Mouse (Mus musculus) T-cell, adult 66 days (primary cell): ENCODE measurements around the gene Gng13. TPM values are rescaled to one million over a fixed set of nuclear protein-coding genes. Genes with fewer than 3 reads are reported as not detected.

Source experiments
- total RNA-seq, 2 experiments: library from RNA; stranded (reverse); gene quantifications; 3 replicates in 1 of 2; 4 replicates in 1 of 2; pipeline ENCODE4 v1.2.4; 2023

Gng13 gene
- total RNA-seq = not detected

DNA sequence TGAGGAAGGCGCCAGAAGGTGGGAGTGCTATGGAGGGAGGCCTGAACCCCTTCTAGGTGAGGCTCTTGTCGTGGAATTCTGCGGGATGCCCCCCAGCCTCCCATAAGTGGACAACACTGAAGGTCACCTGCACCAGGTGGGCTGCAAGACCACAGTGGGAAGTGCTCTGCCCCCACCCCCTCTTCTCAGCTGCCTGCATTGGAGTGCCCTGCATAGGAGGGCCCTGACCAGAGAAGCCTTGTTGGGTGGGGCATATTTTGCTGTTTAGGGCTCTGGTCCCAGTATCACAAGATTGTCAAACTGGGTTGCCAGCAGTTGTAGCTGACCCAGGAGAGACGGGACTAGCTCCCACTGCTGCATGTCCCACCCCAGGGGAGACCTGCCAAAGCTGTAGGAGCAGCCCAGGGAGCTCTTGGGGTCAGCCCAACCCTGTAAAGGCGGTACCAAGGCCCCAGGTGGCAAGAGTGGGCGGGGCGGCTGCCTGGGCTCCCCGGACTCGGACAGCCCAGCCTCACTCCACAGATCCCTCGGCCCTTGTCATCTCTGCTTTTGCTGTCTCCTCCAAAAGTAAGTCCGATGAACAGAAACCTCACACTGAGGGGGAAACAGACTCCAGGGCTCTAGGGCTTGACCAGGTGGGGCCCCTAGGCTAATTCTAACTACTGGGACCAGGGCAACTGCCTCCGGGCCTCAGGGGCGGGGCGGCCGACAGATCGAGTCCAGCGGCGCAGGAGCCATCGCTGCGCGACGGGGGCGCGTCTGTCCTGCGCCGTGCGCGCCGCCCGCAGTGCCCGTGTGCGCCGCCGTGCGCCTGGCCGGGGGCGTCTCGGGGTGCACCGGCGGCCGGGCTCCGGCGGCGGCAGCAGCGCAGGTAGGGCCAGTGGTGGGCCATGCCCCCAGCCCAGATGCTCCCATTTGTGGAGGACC is at the start of gene Gng13:
Gene Gng13 (plus strand): TSS at position 461 of the 927 bp plus-strand sequence.

DNA sequence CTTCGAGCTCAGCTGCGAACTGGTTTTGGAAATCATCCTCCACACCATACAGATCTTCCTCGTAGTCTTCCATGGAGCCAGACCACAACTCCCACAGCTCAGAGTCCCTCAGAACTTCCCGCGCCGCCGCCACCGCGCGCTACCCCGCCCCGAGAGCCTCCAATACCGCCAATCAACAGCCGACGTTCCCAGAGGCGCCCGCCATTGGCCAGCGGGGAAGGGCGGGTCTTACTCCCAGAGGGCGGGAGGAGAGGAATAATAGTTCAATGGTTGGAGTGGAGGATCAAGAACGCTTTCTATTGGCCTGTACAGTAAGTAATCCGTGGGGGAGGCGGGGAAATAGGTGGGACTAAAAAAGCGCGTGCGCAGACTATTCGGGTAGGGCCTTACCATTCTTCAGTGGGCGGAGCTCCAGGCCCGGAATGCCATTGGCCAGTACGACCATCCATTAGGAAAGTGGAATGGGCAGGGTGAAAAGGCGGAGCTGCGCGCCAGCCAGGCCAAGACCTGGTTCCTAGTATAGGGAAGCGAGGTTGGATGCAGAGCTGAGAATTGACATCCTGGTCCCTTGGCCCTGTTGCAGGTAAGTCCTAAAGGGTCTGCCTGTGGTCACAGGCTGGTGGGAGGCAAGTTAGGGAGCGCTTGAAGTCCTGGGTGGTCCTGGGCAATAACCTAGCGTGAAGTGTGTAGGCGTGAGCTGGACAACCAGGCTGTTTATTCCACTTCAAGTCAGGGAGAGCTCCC is 10.5 kb downstream of the Gng13 start, which contains the start of the genes Chtf18 and Rpusd1:
Gene Chtf18 (minus strand): TSS at position 155 of the 744 bp plus-strand sequence.
Gene Rpusd1 (plus strand): TSS at position 406 of the 744 bp plus-strand sequence.

DNA sequence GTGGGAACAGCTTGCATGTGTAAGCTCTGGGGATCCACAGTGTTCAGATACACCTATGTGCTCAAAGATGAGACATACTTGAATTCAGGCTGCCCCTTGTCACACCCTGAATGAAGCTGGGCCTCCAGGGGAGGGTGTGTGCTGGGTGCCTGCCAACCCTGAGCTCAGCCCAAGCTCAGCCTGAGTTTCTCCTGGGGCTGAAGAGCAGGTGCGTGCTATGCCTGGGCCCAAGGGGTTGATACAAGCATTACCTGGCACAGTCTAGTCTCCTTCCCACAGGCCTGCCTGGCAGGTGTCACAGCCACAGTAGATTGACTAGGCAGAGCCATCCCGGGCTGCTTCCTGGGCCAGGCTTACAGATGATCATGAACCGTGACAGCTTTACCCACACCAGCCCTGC is 18.8 kb downstream of the Gng13 start, which contains the start of gene Mslnl:
Gene Mslnl (plus strand): TSS at position 298 of the 400 bp plus-strand sequence.

DNA sequence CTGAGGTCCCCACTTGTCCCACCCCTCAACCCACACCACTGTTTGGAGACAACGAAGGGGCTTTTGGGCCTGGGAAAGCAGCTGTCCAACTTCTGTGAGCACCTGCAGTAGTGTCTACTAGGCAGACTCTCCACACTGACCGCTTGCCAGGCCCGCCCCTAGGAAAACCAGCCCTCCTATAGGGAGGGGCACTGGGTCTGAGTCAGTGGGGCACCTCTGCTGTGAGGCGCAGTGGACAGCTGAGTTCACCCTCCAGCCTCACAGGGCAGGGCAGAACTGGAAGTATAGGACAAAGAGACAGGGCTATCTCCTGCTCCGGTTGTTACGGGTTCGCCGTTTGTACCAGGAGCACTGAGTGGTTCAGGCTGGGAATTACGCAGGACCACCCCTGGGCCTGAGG is 37.3 kb downstream of the Gng13 start, which contains the start of gene Msln:
Gene Msln (minus strand): TSS at position 138 of the 400 bp plus-strand sequence.

Other genes with a start within 250 kb of the Gng13 start
- gene Sstr5, start 219.9 kb upstream of the Gng13 start, total RNA-seq = not detected
- gene Sox8, start 146.5 kb upstream of the Gng13 start, total RNA-seq = not detected
- gene Lmf1, start 138.1 kb upstream of the Gng13 start, total RNA-seq = 10 to 100 TPM; 33.2 to 33.4 TPM
- gene Chtf18, start 10.2 kb downstream of the Gng13 start, total RNA-seq = 10 to 100 TPM in 1 of 2 experiments, 1 to 10 TPM in 1; 5.1 to 12.6 TPM
- 1 to 10 TPM; 4.6 to 8.0 TPM for gene Rpusd1, start 10.5 kb downstream of the Gng13 start, total RNA-seq
- under 1 TPM in 1 of 2 experiments, not detected in 1; 0.26 TPM for gene Mslnl, start 18.9 kb downstream of the Gng13 start, total RNA-seq
- gene Msln, start 37.2 kb downstream of the Gng13 start, total RNA-seq = 1 to 10 TPM in 1 of 2 experiments, not detected in 1; 1.1 TPM
- gene Narfl, start 56.6 kb downstream of the Gng13 start, total RNA-seq = 10 to 100 TPM; 25.4 to 27.9 TPM
- 10 to 100 TPM; 22.7 to 27.1 TPM for gene Haghl, start 68.5 kb downstream of the Gng13 start, total RNA-seq
- gene Ccdc78, start 69.4 kb downstream of the Gng13 start, total RNA-seq = not detected
- 10 to 100 TPM; 47.6 to 58.9 TPM for gene Fam173a, start 75.7 kb downstream of the Gng13 start, total RNA-seq
- not detected for gene AC134908.4, start 78.5 kb downstream of the Gng13 start, total RNA-seq
- 10 to 100 TPM; 24.8 to 31.6 TPM for gene Metrn, start 80.0 kb downstream of the Gng13 start, total RNA-seq
- gene Fbxl16, start 91.9 kb downstream of the Gng13 start, total RNA-seq = not detected
- 10 to 100 TPM; 25.3 to 25.7 TPM for gene Wdr24, start 106.5 kb downstream of the Gng13 start, total RNA-seq
- 10 to 100 TPM; 32.3 to 42.2 TPM for gene Jmjd8, start 111.7 kb downstream of the Gng13 start, total RNA-seq
- gene Stub1, start 116.2 kb downstream of the Gng13 start, total RNA-seq = 10 to 100 TPM; 70.1 to 73.0 TPM
- 10 to 100 TPM in 1 of 2 experiments, 1 to 10 TPM in 1; 8.1 to 15.2 TPM for gene Rhbdl1, start 120.1 kb downstream of the Gng13 start, total RNA-seq
- gene Gm20683, start 124.6 kb downstream of the Gng13 start, total RNA-seq = 10 to 100 TPM in 1 of 2 experiments, 1 to 10 TPM in 1; 9.3 to 10.8 TPM
- 10 to 100 TPM; 89.1 to 99.3 TPM for gene Rhot2, start 127.7 kb downstream of the Gng13 start, total RNA-seq
- 10 to 100 TPM; 29.0 to 41.5 TPM for gene Wdr90, start 144.3 kb downstream of the Gng13 start, total RNA-seq
- 1 to 10 TPM; 2.4 to 9.4 TPM for gene Mcrip2, start 151.6 kb downstream of the Gng13 start, total RNA-seq
- 10 to 100 TPM; 32.9 to 37.5 TPM for gene Mettl26, start 157.9 kb downstream of the Gng13 start, total RNA-seq
- 1 to 10 TPM; 9.2 to 9.6 TPM for gene Wfikkn1, start 163.7 kb downstream of the Gng13 start, total RNA-seq
- gene Rab40c, start 202.6 kb downstream of the Gng13 start, total RNA-seq = 10 to 100 TPM; 23.7 to 24.5 TPM
- 10 to 100 TPM; 55.2 to 64.8 TPM for gene Pigq, start 227.8 kb downstream of the Gng13 start, total RNA-seq
- gene Nhlrc4, start 227.8 kb downstream of the Gng13 start, total RNA-seq = not detected
- gene A930017K11Rik, start 235.4 kb downstream of the Gng13 start, total RNA-seq = under 1 TPM in 1 of 2 experiments, not detected in 1; 0.30 TPM